Mouse (Mus musculus) forebrain, embryonic 16.5 days (tissue): ENCODE data around the gene Dcp1b. TPM values are rescaled to one million over a fixed set of nuclear protein-coding genes. Genes with fewer than 3 reads are reported as not detected.

ENCODE experiments used
- ATAC-seq: fragments of 200-750 bp; cut with Nextera tagmentation; 2 replicates; pipeline ENCODE4 v1.8.0; 2017; ENCODE audit warnings: mild to moderate bottlenecking, moderate library complexity
- H3K27ac ChIP-seq: fragments of 300-500 bp; sonication (generic); 2 replicates; pipeline ENCODE4 v1.5.1; 2014; ENCODE audit warnings: low read length, control low read depth
- H3K27me3 ChIP-seq: fragments of 300-500 bp; sonication (generic); replicated peaks from 2 replicates; pipeline ENCODE4 v1.6.1; 2014; ENCODE audit warnings: low read length; ENCODE audit not compliant: control insufficient read depth, insufficient read depth
- H3K36me3 ChIP-seq: fragments of 300-500 bp; sonication (generic); 2 replicates; pipeline ENCODE4 v1.6.1; 2014; ENCODE audit not compliant: control insufficient read depth, insufficient read depth
- H3K4me1 ChIP-seq: fragments of 300-500 bp; sonication (generic); replicated peaks from 2 replicates; pipeline ENCODE4 v1.6.1; 2014; ENCODE audit warnings: low read length; ENCODE audit not compliant: control insufficient read depth, insufficient read depth
- H3K4me2 ChIP-seq: fragments of 300-500 bp; sonication (generic); 2 replicates; pipeline ENCODE4 v1.6.1; 2014; ENCODE audit warnings: mild to moderate bottlenecking, low read length, control low read depth
- H3K4me3 ChIP-seq: fragments of 300-500 bp; sonication (generic); replicated peaks from 2 replicates; pipeline ENCODE4 v1.5.1; 2014; ENCODE audit warnings: mild to moderate bottlenecking, low read length, control low read depth
- H3K9ac ChIP-seq: fragments of 300-500 bp; sonication (generic); replicated peaks from 2 replicates; pipeline ENCODE4 v1.6.1; 2014; ENCODE audit warnings: low read depth, low read length, control low read depth
- H3K9me3 ChIP-seq: fragments of 300-500 bp; sonication (generic); 2 replicates; pipeline ENCODE4 v1.6.1; 2016; ENCODE audit warnings: low read length; ENCODE audit not compliant: control insufficient read depth
- WGBS: fragments of 180-500 bp; shearing (Covaris S2); extraction: QIAGEN DNeasy Blood & Tissue Kit; methylation state at CpG from one replicate; pipeline ENCODE4 v1.1.7; 2014; 5-methylcytosine and 5-hydroxymethylcytosine counted together
- polyA plus RNA-seq: library from polyadenylated mRNA; unstranded; fragments of >200 nt; fragmentation: Nextera tagmentation; extraction: Ambion mirVana; gene quantifications from 2 replicates; pipeline ENCODE4 v1.2.1, GENCODE M21; 2015

The Dcp1b gene
- polyA plus RNA-seq, 1 experiment from 2014 or later, result 15.8 TPM

GRCm38 (mm10) chr6:119187631-119188030 lies 12.6 kb downstream of the Dcp1b start:
- Histone ChIP-seq H3K9me3 (no peaks in the 10 kb centered on the region), H3K4me3 (no peak overlapping the region), H3K27me3 (no peaks in the 10 kb centered on the region), H3K36me3 (peaks cover 15% of the 10 kb centered on the region), H3K4me2 (no peak overlapping the region), H3K9ac (no peak overlapping the region), H3K4me1 (no peaks in the 10 kb centered on the region), H3K27ac (no peak overlapping the region)
- ATAC-seq, result no peak
- 51% methylated on average over 6 of the region's 6 CpGs for WGBS

- Histone ChIP-seq H3K9me3 (no peaks in the 10 kb centered on the region), H3K27me3 (no peaks in the 10 kb centered on the region), H3K4me3 (no peak overlapping the region), H3K4me1 (peaks cover 3% of the 10 kb centered on the region; the same call in 1 of the 2 replicates), H3K4me2 (no peak overlapping the region), H3K36me3 (peaks cover 21% of the 10 kb centered on the region), H3K9ac (no peak overlapping the region), H3K27ac (no peak overlapping the region)
- no peak for ATAC-seq
- WGBS, result 89% methylated on average over 4 of the region's 4 CpGs
Measured at GRCm38 (mm10) chr6:119191478-119191877, 16.4 kb downstream of the Dcp1b start.

- no peak overlapping the region for H3K27ac ChIP-seq
- no peak for ATAC-seq
- WGBS, result 92% methylated on average over 15 of the region's 15 CpGs
- no peak overlapping the region for H3K4me3 ChIP-seq
- H3K27me3 ChIP-seq, result no peaks in the 10 kb centered on the region
- no peak overlapping the region for H3K9ac ChIP-seq
- H3K36me3 ChIP-seq, result peaks cover 21% of the 10 kb centered on the region
- H3K4me2 ChIP-seq, result no peak overlapping the region
- H3K9me3 ChIP-seq, result no peaks in the 10 kb centered on the region
- peaks cover 25% of the 10 kb centered on the region for H3K4me1 ChIP-seq
Measured at GRCm38 (mm10) chr6:119193571-119194154, 18.6 kb downstream of the Dcp1b start.

GRCm38 (mm10) chr6:119194161-119194560 lies 19.1 kb downstream of the Dcp1b start:
- WGBS, result 91% methylated on average over 9 of the region's 9 CpGs
- Histone ChIP-seq H3K4me1 (peaks cover 30% of the 10 kb centered on the region), H3K9ac (no peak overlapping the region), H3K4me2 (no peak overlapping the region), H3K36me3 (peaks cover 21% of the 10 kb centered on the region), H3K9me3 (no peaks in the 10 kb centered on the region), H3K27ac (no peak overlapping the region), H3K4me3 (no peak overlapping the region), H3K27me3 (no peaks in the 10 kb centered on the region)
- no peak for ATAC-seq

GRCm38 (mm10) chr6:119194601-119195000 lies 19.5 kb downstream of the Dcp1b start:
- ATAC-seq, result no peak
- Histone ChIP-seq H3K9ac (no peak overlapping the region), H3K27ac (no peak overlapping the region), H3K36me3 (peaks cover 18% of the 10 kb centered on the region), H3K4me2 (no peak overlapping the region), H3K4me1 (peaks cover 34% of the 10 kb centered on the region), H3K9me3 (no peaks in the 10 kb centered on the region), H3K4me3 (no peak overlapping the region), H3K27me3 (no peaks in the 10 kb centered on the region)
- WGBS, result 90% methylated on average over 7 of the region's 7 CpGs

GRCm38 (mm10) chr6:119196382-119197305 lies 21.6 kb downstream of the Dcp1b start, which contains the start of gene Cacna1c:
Cacna1c (minus strand) TSS chr6:119196418.
- no peak within 1 kb of the TSS for H3K27ac ChIP-seq
- H3K9ac ChIP-seq, result no peak within 1 kb of the TSS
- H3K4me3 ChIP-seq, result no peak within 1 kb of the TSS
- 70% methylated on average over 17 of the region's 17 CpGs for WGBS
- no peaks in the 10 kb centered on the region for H3K27me3 ChIP-seq
- no peak for ATAC-seq
- no peak within 1 kb of the TSS for H3K4me2 ChIP-seq
- H3K9me3 ChIP-seq, result no peaks in the 10 kb centered on the region
- H3K4me1 ChIP-seq, result peaks cover 37% of the 10 kb centered on the region
- H3K36me3 ChIP-seq, result peaks cover 14% of the 10 kb centered on the region

- peak overlapping the region; percentile 45 for H3K27ac ChIP-seq
- WGBS, result 10% methylated on average over 15 of the region's 15 CpGs
Measured at GRCm38 (mm10) chr6:119198534-119199273, 23.7 kb downstream of the Dcp1b start.

GRCm38 (mm10) chr6:119199274-119199879 lies 24.3 kb downstream of the Dcp1b start:
- peak overlapping the region; percentile 34; the same call in 1 of the 2 replicates for H3K27ac ChIP-seq
- no peak overlapping the region for H3K4me2 ChIP-seq
- no peak for ATAC-seq
- no peak overlapping the region for H3K9ac ChIP-seq
- H3K4me3 ChIP-seq, result no peak overlapping the region
- 26% methylated on average over 8 of the region's 8 CpGs for WGBS
- peaks cover 37% of the 10 kb centered on the region for H3K4me1 ChIP-seq
- peaks cover 4% of the 10 kb centered on the region; the same call in 1 of the 2 replicates for H3K36me3 ChIP-seq
- no peaks in the 10 kb centered on the region for H3K27me3 ChIP-seq
- no peaks in the 10 kb centered on the region for H3K9me3 ChIP-seq

More at GRCm38 (mm10) chr6:119198534-119199273, 23.7 kb downstream of the Dcp1b start:
- H3K9me3 ChIP-seq, result no peaks in the 10 kb centered on the region
- no peak overlapping the region for H3K9ac ChIP-seq
- no peak overlapping the region for H3K4me2 ChIP-seq
- H3K36me3 ChIP-seq, result peaks cover 8% of the 10 kb centered on the region; the same call in 1 of the 2 replicates
- H3K4me1 ChIP-seq, result peaks cover 37% of the 10 kb centered on the region
- H3K27me3 ChIP-seq, result no peaks in the 10 kb centered on the region
- ATAC-seq, result peak; percentile 94
- H3K4me3 ChIP-seq, result no peak overlapping the region
